Mouse (Mus musculus) brain, adult 2 months (tissue): ENCODE results near the gene Wbp2nl.
"Not testable (repeated sequence)": the region's sequence is repeated elsewhere in the genome, so short reads cannot be mapped to it uniquely, and the experiment has no call there.

Source experiments
- DNase-seq: peaks from one replicate; pipeline ENCODE4 v3.0.0; 2011; ENCODE audit warnings: low read depth, low spot score

Gene Wbp2nl

DNA sequence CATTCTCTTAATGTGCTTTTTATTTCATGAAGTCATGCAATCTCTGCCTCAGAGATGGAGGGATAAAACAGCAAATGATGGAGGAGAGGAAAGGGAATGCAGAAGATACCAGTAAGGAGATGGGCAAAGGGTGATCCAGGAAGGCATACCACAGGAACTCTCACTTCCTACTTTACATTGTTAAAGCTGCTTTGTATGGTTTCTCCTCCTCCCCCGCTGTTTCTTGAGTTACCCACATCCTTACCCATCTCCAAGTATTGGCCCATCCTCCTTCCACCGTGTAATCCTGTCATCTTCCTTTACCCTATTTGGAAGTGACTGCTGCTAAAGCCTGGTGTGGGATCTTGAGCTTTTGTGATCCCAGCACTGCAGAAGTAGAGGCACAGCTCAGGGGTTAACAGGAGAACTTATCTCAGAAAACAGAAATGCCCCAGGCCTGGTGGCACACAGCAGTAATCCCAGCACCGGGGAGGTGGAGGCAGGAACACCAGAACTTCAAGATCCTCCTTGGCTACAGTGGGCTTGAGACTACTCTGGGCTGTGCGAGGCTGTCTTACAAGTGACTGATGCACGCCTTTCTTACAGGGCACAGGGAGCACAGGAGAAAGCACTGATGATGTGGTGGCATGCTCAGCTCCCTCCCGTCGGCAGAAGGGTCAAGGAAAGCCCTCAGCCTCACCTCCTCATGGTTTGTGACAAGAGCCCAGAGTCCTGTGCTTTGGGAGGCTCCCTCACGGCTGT lies 49.7 kb downstream of the Wbp2nl start:
- DNase-seq = no peak

DNA sequence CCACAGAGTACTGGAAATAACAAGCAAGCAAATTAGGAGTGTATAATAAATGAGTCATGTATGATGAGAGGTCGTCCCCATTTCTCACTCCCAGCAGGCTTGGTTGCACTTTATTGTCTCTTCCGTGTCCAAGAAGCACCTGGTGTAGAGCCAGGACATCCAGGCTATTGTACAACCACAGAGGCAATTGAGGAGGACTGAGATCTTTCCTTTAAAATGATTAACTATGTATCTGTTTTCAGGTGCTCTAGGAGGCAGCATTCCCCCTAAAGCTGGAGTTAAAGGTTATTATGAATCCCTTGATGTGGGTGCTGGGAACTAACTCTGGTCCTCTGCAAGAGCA lies 50.2 kb downstream of the Wbp2nl start:
- DNase-seq = no peak

DNA sequence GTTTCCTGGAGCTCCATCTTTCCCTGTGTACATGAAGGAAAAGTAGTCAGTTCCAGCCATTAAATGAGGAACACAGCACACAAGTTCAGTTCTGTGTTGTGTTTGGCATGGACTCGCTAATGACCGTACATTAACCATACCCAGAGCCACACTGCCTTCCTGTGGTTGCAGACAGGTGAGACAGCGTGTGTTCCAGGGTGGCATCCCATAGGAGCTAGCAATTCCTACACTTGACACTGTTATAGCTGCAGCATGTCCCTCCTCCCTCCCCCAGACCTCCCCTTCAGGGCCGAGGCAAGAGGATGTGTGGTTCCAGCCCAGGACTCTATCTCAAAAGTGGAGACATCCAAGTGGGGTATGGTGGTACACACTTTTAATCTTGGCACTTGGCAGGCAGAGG lies 51.6 kb downstream of the Wbp2nl start:
- no peak for DNase-seq

DNA sequence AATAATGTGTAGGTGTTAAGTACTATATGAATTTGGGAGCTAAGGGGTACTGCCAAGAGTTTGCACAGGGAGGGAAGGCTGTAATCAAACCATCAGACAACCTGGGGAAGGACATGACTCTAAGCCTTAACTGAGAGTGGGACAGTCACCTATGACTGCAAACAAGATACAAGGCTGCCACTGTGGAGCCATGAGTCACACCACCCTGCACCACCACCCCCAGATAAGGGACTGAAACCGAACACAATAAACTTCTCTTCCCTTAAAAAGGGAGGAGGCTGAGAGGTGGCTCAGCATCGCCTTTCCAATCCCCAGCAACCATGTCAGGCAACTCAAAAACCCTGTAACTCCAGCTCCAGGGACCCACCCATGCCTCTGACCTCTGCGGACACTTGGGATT lies 52.7 kb downstream of the Wbp2nl start:
- peak; percentile 60 for DNase-seq

DNA sequence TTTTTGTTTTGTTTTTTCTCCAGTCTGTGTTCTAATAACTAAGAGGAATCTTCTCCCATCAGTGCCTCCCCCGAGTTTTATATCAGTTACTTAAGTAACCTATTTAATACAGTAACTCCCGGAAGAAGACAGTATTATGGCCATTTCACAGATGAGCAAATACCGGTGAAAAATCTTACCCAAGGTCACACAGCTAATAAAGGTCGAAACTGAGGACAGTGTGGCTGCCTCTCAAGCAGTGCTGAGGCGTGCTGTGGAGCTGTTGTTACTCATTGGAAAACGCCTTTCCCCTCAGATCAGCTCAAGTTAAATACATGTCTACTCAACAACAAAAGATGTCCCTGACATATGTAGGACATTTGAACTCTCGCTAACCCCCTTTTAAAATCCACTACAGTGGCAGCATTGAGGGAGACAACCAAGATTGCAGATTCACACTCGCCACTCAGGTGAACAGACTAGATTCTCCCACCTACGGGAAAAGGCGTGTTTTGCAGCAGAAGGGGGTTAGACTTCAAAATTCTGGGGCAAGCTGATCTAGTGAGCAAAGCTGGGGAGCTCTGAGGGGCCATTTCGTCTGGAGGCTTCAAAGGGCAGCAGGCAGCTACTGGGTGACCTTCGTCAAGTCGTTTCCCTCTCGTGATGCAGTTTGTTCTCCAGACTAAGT lies 54.5 kb downstream of the Wbp2nl start:
- DNase-seq = no peak

DNA sequence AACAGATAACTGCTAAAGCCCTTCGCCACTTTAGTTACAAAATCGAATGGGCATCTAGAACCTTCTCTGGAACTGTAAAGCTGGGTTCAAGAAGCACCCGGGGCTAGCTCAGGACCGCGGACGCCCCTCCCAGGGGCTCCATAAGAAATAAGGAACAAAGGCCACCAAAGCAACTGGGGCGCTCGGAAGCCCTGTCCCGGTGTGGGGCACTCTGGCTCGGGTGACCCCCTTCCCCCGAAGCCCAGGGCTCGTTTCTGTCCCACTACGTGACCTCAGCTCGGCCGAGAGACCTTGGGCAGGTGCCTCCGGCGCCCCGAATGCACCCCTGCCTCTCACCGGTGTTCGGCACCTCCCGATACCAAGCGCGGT lies 55.0 kb downstream of the Wbp2nl start:
- no peak for DNase-seq

DNA sequence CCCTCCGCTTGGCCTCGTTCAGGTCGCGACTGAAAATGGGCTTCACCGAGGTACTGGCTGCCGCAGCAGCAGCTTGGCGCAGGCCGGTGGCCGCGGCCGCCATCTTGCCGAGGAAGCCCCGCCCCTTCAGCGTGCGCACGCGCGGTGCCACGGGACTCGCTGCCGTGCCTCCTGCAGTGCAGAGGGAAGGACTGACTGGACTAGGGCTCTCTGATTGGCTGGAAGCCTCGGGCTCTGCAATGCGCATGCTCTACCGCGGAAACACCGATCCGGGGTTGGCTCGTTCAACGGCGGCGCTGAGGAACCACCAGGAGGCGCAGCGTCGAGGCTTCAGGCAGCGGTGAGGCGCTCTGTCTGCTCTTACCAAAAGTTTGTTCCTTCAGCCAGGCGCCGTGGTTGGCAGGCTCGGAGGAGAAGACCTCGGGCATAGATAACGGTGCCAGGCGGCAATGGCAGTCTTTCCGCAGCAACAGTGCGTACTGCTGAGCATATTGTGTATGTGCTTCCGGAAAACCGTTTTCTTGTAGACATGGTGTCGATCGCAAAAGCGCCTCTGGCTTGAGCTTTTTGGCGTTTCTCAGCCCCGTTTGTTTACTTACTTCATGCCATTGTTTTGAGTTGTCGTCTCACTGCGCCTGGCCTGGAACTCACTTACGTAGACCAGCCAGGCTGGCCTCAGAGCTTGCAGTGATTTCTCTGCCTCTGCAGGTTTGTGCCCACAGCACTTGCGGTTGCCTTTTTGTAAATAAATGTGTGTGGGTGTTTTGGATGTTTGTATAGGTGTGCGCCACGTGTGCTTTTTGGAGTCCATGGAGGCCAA lies 55.6 kb downstream of the Wbp2nl start, which contains the start of gene Ndufa6:
TSS of gene Ndufa6 (minus strand) at position 197 of the 820 bp plus-strand sequence.
- peak; percentile 100 for DNase-seq

DNA sequence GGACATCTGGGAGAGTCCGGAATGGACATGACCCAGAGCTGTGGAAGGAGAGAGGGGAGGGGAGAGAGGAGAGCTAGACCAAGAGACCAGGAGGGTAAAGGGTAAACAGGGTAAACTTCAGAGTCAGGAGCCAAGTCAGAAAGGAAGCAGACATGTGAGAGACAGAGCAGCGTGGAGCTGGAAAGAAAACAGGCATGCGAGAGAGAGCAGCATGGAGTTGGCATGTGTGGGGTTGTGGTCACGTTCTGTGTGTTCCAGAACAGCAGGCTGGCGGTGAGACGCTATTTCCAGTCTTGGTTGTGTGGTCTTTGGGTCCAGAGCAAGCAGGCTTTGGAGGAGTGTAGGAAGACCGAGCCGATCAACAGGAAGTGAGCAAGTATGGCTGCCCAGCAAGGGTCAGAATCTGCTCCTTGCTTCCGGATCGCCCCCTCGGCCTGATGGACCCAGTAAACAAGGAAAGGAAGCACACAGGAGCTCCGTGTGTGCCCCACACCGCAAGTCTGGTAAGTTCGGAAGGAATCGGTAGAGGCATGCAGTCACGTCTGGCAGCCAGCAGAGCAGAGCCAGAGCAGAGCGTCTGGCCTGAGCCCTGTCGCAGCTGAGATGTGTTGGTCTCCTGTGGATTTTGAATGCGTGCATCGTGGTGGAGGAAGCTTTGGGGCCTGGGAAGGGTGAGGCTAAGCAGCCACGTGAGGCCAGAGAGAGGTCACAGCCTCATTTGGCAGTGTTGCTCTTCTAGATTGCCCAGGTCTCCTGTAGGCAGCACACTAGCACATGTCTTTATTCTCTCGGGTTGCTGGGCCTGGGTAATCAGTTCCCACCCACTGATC lies 59.9 kb downstream of the Wbp2nl start:
- DNase-seq = no peak

DNA sequence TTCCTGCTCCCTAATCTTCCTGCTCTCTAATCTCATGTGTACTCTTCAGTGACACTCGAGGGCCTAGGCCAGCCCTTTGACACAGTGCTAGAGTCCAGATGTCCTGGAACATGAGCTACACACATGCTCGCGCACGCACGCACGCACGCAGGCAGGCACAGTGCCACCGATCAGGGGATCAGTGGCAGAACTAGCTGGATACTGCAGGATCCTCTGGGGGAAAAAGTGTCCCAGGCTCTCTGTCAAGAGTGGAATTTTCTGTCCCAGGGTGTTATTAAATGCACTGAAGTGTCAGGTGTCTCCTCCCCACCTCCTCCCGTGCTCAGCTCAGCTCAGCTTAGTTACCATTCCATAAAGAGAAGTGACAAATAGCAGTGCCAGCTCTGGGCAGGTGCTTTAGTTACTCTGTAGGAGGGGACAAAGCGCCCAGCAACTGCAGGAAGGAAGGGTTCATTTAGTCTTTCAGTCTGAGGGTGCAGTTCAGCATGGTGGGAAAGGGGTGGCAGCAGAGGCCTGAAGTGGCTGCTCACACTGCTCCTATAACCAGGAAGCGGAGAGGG lies 62.8 kb downstream of the Wbp2nl start:
- DNase-seq = peak; percentile 61

DNA sequence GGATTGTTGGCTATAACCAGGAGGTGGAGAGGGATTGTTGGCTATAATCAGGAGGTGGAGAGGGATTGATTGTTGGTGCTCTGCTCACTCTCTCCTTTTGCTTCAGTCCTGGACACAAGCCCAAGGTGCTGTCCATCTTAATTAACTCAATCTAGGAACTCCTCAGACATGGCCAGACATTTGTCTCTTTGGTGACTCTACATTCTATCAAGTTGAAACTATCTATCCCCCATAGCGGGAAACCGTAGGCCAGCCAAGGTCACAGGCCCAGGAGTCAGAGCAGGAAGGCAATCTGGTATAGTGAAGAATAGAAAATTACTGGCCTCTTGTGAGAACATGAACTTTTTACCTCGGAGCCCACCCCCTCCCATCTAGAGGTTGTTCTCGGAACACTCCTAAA lies 63.5 kb downstream of the Wbp2nl start:
- DNase-seq = no peak

DNA sequence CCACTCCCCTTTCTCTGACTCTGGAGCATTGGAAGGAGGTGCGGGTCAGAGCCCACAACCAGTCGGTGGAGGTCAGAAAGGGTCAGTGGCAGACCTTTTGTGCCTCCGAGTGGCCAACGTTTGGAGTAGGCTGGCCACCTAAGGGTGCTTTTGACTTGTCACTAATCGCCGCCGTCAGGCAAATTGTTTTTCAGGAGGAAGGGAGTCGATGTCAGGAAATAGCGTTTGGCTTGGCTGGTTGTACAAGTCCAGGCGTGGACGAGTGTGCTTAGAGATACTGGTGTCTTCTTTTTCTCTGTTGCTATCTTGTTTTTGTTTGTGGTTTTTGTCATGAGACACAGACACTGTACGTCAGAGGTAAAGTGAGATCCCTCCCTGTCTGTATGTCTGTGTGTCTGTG lies 65.0 kb downstream of the Wbp2nl start:
- not testable (repeated sequence) for DNase-seq
